Mouse (Mus musculus) hindbrain, embryonic 16.5 days (tissue): Measurements from ENCODE around the gene Art4. TPM values are rescaled to one million over a fixed set of nuclear protein-coding genes. Genes with fewer than 3 reads are reported as not detected.
A peak's percentile ranks its signal among the peaks of the same experiment; 100 is the strongest.

Experiments used
- ATAC-seq: fragments of 200-750 bp; cut with Nextera tagmentation; 2 replicates; pipeline ENCODE4 v1.8.0; 2017; ENCODE audit warnings: moderate TSS enrichment, moderate library complexity
- H3K27ac ChIP-seq: fragments of 300-500 bp; sonication (generic); 2 replicates; pipeline ENCODE4 v1.5.1; 2014; ENCODE audit warnings: low read depth, mild to moderate bottlenecking, control low read depth, low read length, moderate library complexity
- H3K27me3 ChIP-seq: fragments of 300-500 bp; sonication (generic); replicated peaks from 2 replicates; pipeline ENCODE4 v1.6.1; 2014; ENCODE audit warnings: low read length; ENCODE audit not compliant: control insufficient read depth, insufficient read depth
- H3K36me3 ChIP-seq: fragments of 300-500 bp; sonication (generic); 2 replicates; pipeline ENCODE4 v1.6.1; 2014; ENCODE audit warnings: mild to moderate bottlenecking, low read length, moderate library complexity, mixed read lengths; ENCODE audit not compliant: control insufficient read depth, insufficient read depth
- H3K4me1 ChIP-seq: fragments of 300-500 bp; sonication (generic); 2 replicates; pipeline ENCODE4 v1.6.1; 2014; ENCODE audit warnings: low read depth, low read length; ENCODE audit not compliant: control insufficient read depth, insufficient read depth
- H3K4me2 ChIP-seq: fragments of 300-500 bp; sonication (generic); 2 replicates; pipeline ENCODE4 v1.6.1; 2014; ENCODE audit warnings: mild to moderate bottlenecking, low read length, control low read depth, moderate library complexity
- H3K4me3 ChIP-seq: fragments of 300-500 bp; sonication (generic); 2 replicates; pipeline ENCODE4 v1.5.1; 2014; ENCODE audit warnings: mild to moderate bottlenecking, low read length, control low read depth, moderate library complexity
- H3K9ac ChIP-seq: fragments of 300-500 bp; sonication (generic); 2 replicates; pipeline ENCODE4 v1.6.1; 2014; ENCODE audit warnings: low read depth, mild to moderate bottlenecking, control low read depth, low read length, moderate library complexity
- H3K9me3 ChIP-seq: fragments of 300-500 bp; sonication (generic); 2 replicates; pipeline ENCODE4 v1.6.1; 2014; ENCODE audit warnings: mild to moderate bottlenecking, low read length, moderate library complexity; ENCODE audit not compliant: control insufficient read depth
- WGBS: fragments of 180-500 bp; shearing (Covaris S2); extraction: QIAGEN DNeasy Blood & Tissue Kit; methylation state at CpG from one replicate; pipeline ENCODE4 v1.1.7; 2014; 5-methylcytosine and 5-hydroxymethylcytosine counted together
- polyA plus RNA-seq: library from polyadenylated mRNA; unstranded; fragments of >200 nt; fragmentation: Nextera tagmentation; extraction: Ambion mirVana; gene quantifications from 2 replicates; pipeline ENCODE4 v1.2.1, GENCODE M21; 2015

The Art4 gene
- polyA plus RNA-seq, 1 experiment from 2014 or later, result 0.23 TPM

GRCm38 (mm10) chr6:136881678-136882077 is 24.1 kb upstream of the Art4 start:
- no peaks in the 10 kb centered on the region for H3K9me3 ChIP-seq
- H3K4me1 ChIP-seq, result no peaks in the 10 kb centered on the region
- H3K27ac ChIP-seq, result no peak overlapping the region
- H3K4me3 ChIP-seq, result no peak overlapping the region
- ATAC-seq, result no peak
- H3K9ac ChIP-seq, result no peak overlapping the region
- no peaks in the 10 kb centered on the region for H3K27me3 ChIP-seq
- no peaks in the 10 kb centered on the region for H3K36me3 ChIP-seq
- no peak overlapping the region for H3K4me2 ChIP-seq
- WGBS, result 76% methylated on average over 8 of the region's 8 CpGs

GRCm38 (mm10) chr6:136875670-136876069 is 18.1 kb upstream of the Art4 start, which contains the start of gene Mgp:
TSS of gene Mgp (minus strand) at chr6:136875823.
- no peaks in the 10 kb centered on the region; the same call in 1 of the 2 replicates for H3K4me1 ChIP-seq
- H3K4me2 ChIP-seq, result peak within 1 kb of the TSS; percentile 23
- no peaks in the 10 kb centered on the region for H3K36me3 ChIP-seq
- no peak within 1 kb of the TSS for H3K4me3 ChIP-seq
- H3K27me3 ChIP-seq, result no peaks in the 10 kb centered on the region
- H3K9me3 ChIP-seq, result no peaks in the 10 kb centered on the region
- ATAC-seq, result no peak
- no peak within 1 kb of the TSS for H3K27ac ChIP-seq
- 65% methylated on average over 9 of the region's 9 CpGs for WGBS
- no peak within 1 kb of the TSS for H3K9ac ChIP-seq

- 38% methylated on average over 8 of the region's 8 CpGs for WGBS
Observed at GRCm38 (mm10) chr6:136874599-136874998, 17.1 kb upstream of the Art4 start.

GRCm38 (mm10) chr6:136868921-136869320 is 11.4 kb upstream of the Art4 start:
- no peak overlapping the region for H3K9ac ChIP-seq
- H3K36me3 ChIP-seq, result no peaks in the 10 kb centered on the region
- H3K4me2 ChIP-seq, result no peak overlapping the region
- no peaks in the 10 kb centered on the region for H3K27me3 ChIP-seq
- no peak overlapping the region for H3K4me3 ChIP-seq
- no peak overlapping the region for H3K27ac ChIP-seq
- 82% methylated on average over 5 of the region's 5 CpGs for WGBS
- H3K4me1 ChIP-seq, result no peaks in the 10 kb centered on the region
- ATAC-seq, result no peak
- H3K9me3 ChIP-seq, result no peaks in the 10 kb centered on the region

More at GRCm38 (mm10) chr6:136874599-136874998, 17.1 kb upstream of the Art4 start:
- H3K27ac ChIP-seq, result no peak overlapping the region
- no peaks in the 10 kb centered on the region for H3K36me3 ChIP-seq
- H3K4me3 ChIP-seq, result no peak overlapping the region
- H3K9me3 ChIP-seq, result no peaks in the 10 kb centered on the region
- no peak overlapping the region for H3K9ac ChIP-seq
- peak overlapping the region; percentile 23 for H3K4me2 ChIP-seq
- no peak for ATAC-seq
- no peaks in the 10 kb centered on the region; the same call in 1 of the 2 replicates for H3K4me1 ChIP-seq
- H3K27me3 ChIP-seq, result no peaks in the 10 kb centered on the region

- Histone ChIP-seq H3K4me1 (no peaks in the 10 kb centered on the region), H3K4me3 (no peak overlapping the region), H3K27ac (no peak overlapping the region), H3K27me3 (no peaks in the 10 kb centered on the region), H3K36me3 (no peaks in the 10 kb centered on the region), H3K4me2 (no peak overlapping the region), H3K9ac (no peak overlapping the region), H3K9me3 (no peaks in the 10 kb centered on the region)
- WGBS, result 82% methylated on average over 4 of the region's 4 CpGs
- no peak for ATAC-seq
Observed at GRCm38 (mm10) chr6:136866150-136866549, 8.6 kb upstream of the Art4 start.

GRCm38 (mm10) chr6:136865360-136865759 is 7.8 kb upstream of the Art4 start:
- H3K4me1 ChIP-seq, result no peaks in the 10 kb centered on the region
- H3K36me3 ChIP-seq, result no peaks in the 10 kb centered on the region
- WGBS, result 92% methylated on average over 5 of the region's 5 CpGs
- H3K4me2 ChIP-seq, result no peak overlapping the region
- no peak overlapping the region for H3K9ac ChIP-seq
- H3K9me3 ChIP-seq, result no peaks in the 10 kb centered on the region
- H3K27ac ChIP-seq, result no peak overlapping the region
- no peaks in the 10 kb centered on the region for H3K27me3 ChIP-seq
- no peak overlapping the region for H3K4me3 ChIP-seq
- no peak for ATAC-seq

- no peak overlapping the region for H3K4me2 ChIP-seq
- H3K36me3 ChIP-seq, result no peaks in the 10 kb centered on the region
- no peak overlapping the region for H3K4me3 ChIP-seq
- ATAC-seq, result peak; percentile 65
- no peak overlapping the region for H3K9ac ChIP-seq
- H3K27ac ChIP-seq, result no peak overlapping the region
- no peaks in the 10 kb centered on the region for H3K27me3 ChIP-seq
- no peaks in the 10 kb centered on the region for H3K4me1 ChIP-seq
- WGBS, result 48% methylated on average over 9 of the region's 9 CpGs
- H3K9me3 ChIP-seq, result no peaks in the 10 kb centered on the region
Observed at GRCm38 (mm10) chr6:136861020-136861419, 3.5 kb upstream of the Art4 start.

GRCm38 (mm10) chr6:136858420-136858819 is 887 bp upstream of the Art4 start:
- ATAC-seq, result no peak
- no peak overlapping the region for H3K9ac ChIP-seq
- no peaks in the 10 kb centered on the region for H3K4me1 ChIP-seq
- 84% methylated on average over 8 of the region's 8 CpGs for WGBS
- H3K4me3 ChIP-seq, result no peak overlapping the region
- H3K9me3 ChIP-seq, result no peaks in the 10 kb centered on the region
- no peaks in the 10 kb centered on the region for H3K27me3 ChIP-seq
- no peak overlapping the region for H3K27ac ChIP-seq
- no peaks in the 10 kb centered on the region for H3K36me3 ChIP-seq
- H3K4me2 ChIP-seq, result no peak overlapping the region

- no peaks in the 10 kb centered on the region for H3K9me3 ChIP-seq
- no peaks in the 10 kb centered on the region for H3K4me1 ChIP-seq
- no peak overlapping the region for H3K4me3 ChIP-seq
- 70% methylated on average over 11 of the region's 11 CpGs for WGBS
- H3K27me3 ChIP-seq, result no peaks in the 10 kb centered on the region
- no peaks in the 10 kb centered on the region for H3K36me3 ChIP-seq
- ATAC-seq, result no peak
- H3K9ac ChIP-seq, result no peak overlapping the region
- H3K27ac ChIP-seq, result no peak overlapping the region
- H3K4me2 ChIP-seq, result no peak overlapping the region
Observed at GRCm38 (mm10) chr6:136857873-136858260, 334 bp upstream of the Art4 start.
